Mouse (Mus musculus) left cerebral cortex, postnatal 25 days (tissue): ENCODE measurements around the gene Neu3. TPM values are rescaled to one million over a fixed set of nuclear protein-coding genes. Genes with fewer than 3 reads are reported as not detected.
A peak's percentile ranks its signal among the peaks of the same experiment; 100 is the strongest.

Experiments
- DNase-seq, 2 experiments: peaks; one replicate each; pipeline ENCODE4 v3.0.0; 2022; ENCODE audit warnings: low spot score in 2 of 2, mixed read lengths in 1 of 2
- intact Hi-C: fragments of 180-260 bp; cut with DNase I; formaldehyde crosslinking; loops from one replicate; pipeline ENCODE4 v1.15.1; 2025
- total RNA-seq, 2 experiments: library from RNA; stranded (reverse); gene quantifications; 2 replicates each; pipeline ENCODE4 v1.2.3; 2021

Neu3 gene
- total RNA-seq = 1 to 10 TPM; 2.8 to 2.9 TPM

GRCm38 (mm10) chr7:99828083-99828570, at the start of gene Neu3:
Gene Neu3 (minus strand): TSS chr7:99828417.
- peak; percentile 82 to 91 for DNase-seq
- intact Hi-C loops = loop anchor here (5.0 kb wide), 1 partner anchor 49 kb away; no protein-coding TSS in a partner anchor

- DNase-seq = peak; percentile 90 to 94
- intact Hi-C loops = loop anchor here (1.0 to 10.0 kb wide), 4 partner anchors 49 to 352 kb away; partner anchors contain the start of gene Neu3
Observed at GRCm38 (mm10) chr7:99876345-99876744, 48.1 kb upstream of the Neu3 start.

GRCm38 (mm10) chr7:99875891-99876290, 47.7 kb upstream of the Neu3 start:
- DNase-seq = no peak
- intact Hi-C loops = loop anchor here (1.0 to 10.0 kb wide), 4 partner anchors 49 to 351 kb away; partner anchors contain the start of gene Neu3

GRCm38 (mm10) chr7:99873965-99874364, 45.7 kb upstream of the Neu3 start:
- intact Hi-C loops = loop anchor here (10.0 kb wide), 1 partner anchor 349 kb away; no protein-coding TSS in a partner anchor
- no peak for DNase-seq

GRCm38 (mm10) chr7:99869296-99869695, 41.1 kb upstream of the Neu3 start:
- intact Hi-C loops = no loop called here
- DNase-seq = no peak

GRCm38 (mm10) chr7:99865219-99865618, 37.0 kb upstream of the Neu3 start:
- intact Hi-C loops = no loop called here
- no peak for DNase-seq

GRCm38 (mm10) chr7:99864241-99865028, 36.2 kb upstream of the Neu3 start:
- intact Hi-C loops = no loop called here
- no peak for DNase-seq

- intact Hi-C loops = no loop called here
- no peak for DNase-seq
Observed at GRCm38 (mm10) chr7:99863362-99863761, 35.1 kb upstream of the Neu3 start, which contains the start of gene Spcs2. Gene Spcs2 (minus strand): TSS chr7:99863462.

- intact Hi-C loops = loop anchor here (2.0 kb wide), 1 partner anchor 122 kb away; the partner anchor contains the start of gene Rnf169
- DNase-seq = peak; percentile 99 to 100
Observed at GRCm38 (mm10) chr7:99858813-99859585, 30.8 kb upstream of the Neu3 start, which contains the start of gene Xrra1. Gene Xrra1 (plus strand): TSS chr7:99859116.

GRCm38 (mm10) chr7:99858175-99858812, 30.1 kb upstream of the Neu3 start:
- intact Hi-C loops = loop anchor here (2.0 kb wide), 1 partner anchor 123 kb away; the partner anchor contains the start of gene Rnf169
- no peak for DNase-seq

- intact Hi-C loops = no loop called here
Observed at GRCm38 (mm10) chr7:99856266-99856861, 28.1 kb upstream of the Neu3 start.

GRCm38 (mm10) chr7:99854311-99854710, 26.1 kb upstream of the Neu3 start:
- no peak for DNase-seq
- intact Hi-C loops = no loop called here

More at GRCm38 (mm10) chr7:99856266-99856861, 28.1 kb upstream of the Neu3 start:
- DNase-seq = no peak

- no peak for DNase-seq
- intact Hi-C loops = no loop called here
Observed at GRCm38 (mm10) chr7:99853350-99853749, 25.1 kb upstream of the Neu3 start.

- intact Hi-C loops = no loop called here
- DNase-seq = no peak
Observed at GRCm38 (mm10) chr7:99851618-99852017, 23.4 kb upstream of the Neu3 start.

GRCm38 (mm10) chr7:99851121-99851520, 22.9 kb upstream of the Neu3 start:
- DNase-seq = no peak
- intact Hi-C loops = no loop called here

- DNase-seq = no peak
- intact Hi-C loops = no loop called here
Observed at GRCm38 (mm10) chr7:99850534-99850933, 22.3 kb upstream of the Neu3 start.

- intact Hi-C loops = no loop called here
- no peak for DNase-seq
Observed at GRCm38 (mm10) chr7:99845533-99846236, 17.5 kb upstream of the Neu3 start.

- intact Hi-C loops = no loop called here
- no peak for DNase-seq
Observed at GRCm38 (mm10) chr7:99838241-99838640, 10.0 kb upstream of the Neu3 start.
